Mouse (Mus musculus): ENCODE data around the gene Sptlc2. TPM values are rescaled to one million over a fixed set of nuclear protein-coding genes. Genes with fewer than 3 reads are reported as not detected.
A peak's percentile ranks its signal among the peaks of the same experiment; 100 is the strongest.

The Sptlc2 gene
- polyA plus RNA-seq, 1 experiment = 0.80 TPM

GRCm38 (mm10) chr12:87387171-87388121 is 709 bp downstream of the Sptlc2 start:
- TF ChIP-seq GATA1 (IDR thresholded peaks at IDR 0.05; ENCODE audit: low read length) (no peak), TAL1 (IDR thresholded peaks at IDR 0.05; ENCODE audit: low read length) (no peak)
- Histone ChIP-seq H3K36me3 (ENCODE audit: control insufficient read depth) (no peaks in the 10 kb centered on the region), H3K4me1 (ENCODE audit: control insufficient read depth) (peaks cover 26% of the 10 kb centered on the region), H3K27me3 (ENCODE audit: control insufficient read depth) (peaks cover 6% of the 10 kb centered on the region), H3K4me3 (replicated peaks) (peak overlapping the region; percentile 77), H3K9me3 (ENCODE audit: control insufficient read depth, low read length) (no peaks in the 10 kb centered on the region)

GRCm38 (mm10) chr12:87385051-87385450 is 3.1 kb downstream of the Sptlc2 start:
- TF ChIP-seq GATA1 (IDR thresholded peaks at IDR 0.05; ENCODE audit: low read length) (no peak), TAL1 (IDR thresholded peaks at IDR 0.05; ENCODE audit: low read length) (no peak)
- H3K4me1 ChIP-seq (ENCODE audit: control insufficient read depth) = peaks cover 43% of the 10 kb centered on the region
- no peaks in the 10 kb centered on the region for H3K36me3 ChIP-seq (ENCODE audit: control insufficient read depth)
- H3K4me3 ChIP-seq (replicated peaks) = no peak overlapping the region
- H3K9me3 ChIP-seq (ENCODE audit: control insufficient read depth, low read length) = no peaks in the 10 kb centered on the region
- H3K27me3 ChIP-seq (ENCODE audit: control insufficient read depth) = no peaks in the 10 kb centered on the region

- Histone ChIP-seq H3K4me1 (ENCODE audit: control insufficient read depth) (peaks cover 27% of the 10 kb centered on the region), H3K4me3 (replicated peaks) (no peak overlapping the region), H3K36me3 (ENCODE audit: control insufficient read depth) (no peaks in the 10 kb centered on the region), H3K9me3 (ENCODE audit: control insufficient read depth, low read length) (no peaks in the 10 kb centered on the region), H3K27me3 (ENCODE audit: control insufficient read depth) (no peaks in the 10 kb centered on the region)
- TF ChIP-seq TAL1 (IDR thresholded peaks at IDR 0.05; ENCODE audit: low read length) = no peak
- no peak for TF ChIP-seq GATA1 (IDR thresholded peaks at IDR 0.05; ENCODE audit: low read length)
These were observed 6.8 kb downstream of the Sptlc2 start for GRCm38 (mm10) chr12:87381380-87381682.

- Histone ChIP-seq H3K4me1 (ENCODE audit: control insufficient read depth) (peaks cover 23% of the 10 kb centered on the region), H3K4me3 (replicated peaks) (no peak overlapping the region), H3K27me3 (ENCODE audit: control insufficient read depth) (no peaks in the 10 kb centered on the region), H3K36me3 (ENCODE audit: control insufficient read depth) (no peaks in the 10 kb centered on the region), H3K9me3 (ENCODE audit: control insufficient read depth, low read length) (no peaks in the 10 kb centered on the region)
- no peak for TF ChIP-seq GATA1 (IDR thresholded peaks at IDR 0.05; ENCODE audit: low read length)
These were observed 7.4 kb downstream of the Sptlc2 start for GRCm38 (mm10) chr12:87380586-87381379.

- peaks cover 23% of the 10 kb centered on the region for H3K4me1 ChIP-seq (ENCODE audit: control insufficient read depth)
- H3K4me3 ChIP-seq (replicated peaks) = no peak overlapping the region
- H3K27me3 ChIP-seq (ENCODE audit: control insufficient read depth) = no peaks in the 10 kb centered on the region
- TF ChIP-seq GATA1 (IDR thresholded peaks at IDR 0.05; ENCODE audit: low read length) = no peak
- TF ChIP-seq TAL1 (IDR thresholded peaks at IDR 0.05; ENCODE audit: low read length) = no peak
- no peaks in the 10 kb centered on the region; the same call in 1 of the 2 replicates for H3K36me3 ChIP-seq (ENCODE audit: control insufficient read depth)
- H3K9me3 ChIP-seq (ENCODE audit: control insufficient read depth, low read length) = no peaks in the 10 kb centered on the region
These were observed 8.7 kb downstream of the Sptlc2 start for GRCm38 (mm10) chr12:87379496-87379895.

GRCm38 (mm10) chr12:87374159-87374558 is 14.0 kb downstream of the Sptlc2 start:
- Histone ChIP-seq H3K4me3 (replicated peaks) (no peak overlapping the region), H3K27me3 (ENCODE audit: control insufficient read depth) (no peaks in the 10 kb centered on the region), H3K9me3 (ENCODE audit: control insufficient read depth, low read length) (no peaks in the 10 kb centered on the region), H3K4me1 (ENCODE audit: control insufficient read depth) (peaks cover 4% of the 10 kb centered on the region), H3K36me3 (ENCODE audit: control insufficient read depth) (no peaks in the 10 kb centered on the region; the same call in 1 of the 2 replicates)
- TF ChIP-seq GATA1 (IDR thresholded peaks at IDR 0.05; ENCODE audit: low read length) (no peak), TAL1 (IDR thresholded peaks at IDR 0.05; ENCODE audit: low read length) (no peak)

- peaks cover 15% of the 10 kb centered on the region for H3K36me3 ChIP-seq (ENCODE audit: control insufficient read depth)
- H3K27me3 ChIP-seq (ENCODE audit: control insufficient read depth) = no peaks in the 10 kb centered on the region
- TF ChIP-seq TAL1 (IDR thresholded peaks at IDR 0.05; ENCODE audit: low read length) = no peak
- no peak for TF ChIP-seq GATA1 (IDR thresholded peaks at IDR 0.05; ENCODE audit: low read length)
- H3K9me3 ChIP-seq (ENCODE audit: control insufficient read depth, low read length) = no peaks in the 10 kb centered on the region
- no peaks in the 10 kb centered on the region for H3K4me1 ChIP-seq (ENCODE audit: control insufficient read depth)
- H3K4me3 ChIP-seq (replicated peaks) = no peak overlapping the region
These were observed 18.8 kb downstream of the Sptlc2 start for GRCm38 (mm10) chr12:87369319-87369718.

- Histone ChIP-seq H3K27me3 (ENCODE audit: control insufficient read depth) (no peaks in the 10 kb centered on the region), H3K9me3 (ENCODE audit: control insufficient read depth, low read length) (no peaks in the 10 kb centered on the region), H3K36me3 (ENCODE audit: control insufficient read depth) (peaks cover 15% of the 10 kb centered on the region), H3K4me1 (ENCODE audit: control insufficient read depth) (no peaks in the 10 kb centered on the region), H3K4me3 (replicated peaks) (no peak overlapping the region)
- no peak for TF ChIP-seq TAL1 (IDR thresholded peaks at IDR 0.05; ENCODE audit: low read length)
- TF ChIP-seq GATA1 (IDR thresholded peaks at IDR 0.05; ENCODE audit: low read length) = no peak
These were observed 20.1 kb downstream of the Sptlc2 start for GRCm38 (mm10) chr12:87368092-87368491.

GRCm38 (mm10) chr12:87365676-87366075 is 22.5 kb downstream of the Sptlc2 start:
- TF ChIP-seq GATA1 (IDR thresholded peaks at IDR 0.05; ENCODE audit: low read length) (no peak), TAL1 (IDR thresholded peaks at IDR 0.05; ENCODE audit: low read length) (no peak)
- no peaks in the 10 kb centered on the region for H3K4me1 ChIP-seq (ENCODE audit: control insufficient read depth)
- no peaks in the 10 kb centered on the region for H3K9me3 ChIP-seq (ENCODE audit: control insufficient read depth, low read length)
- peaks cover 15% of the 10 kb centered on the region for H3K36me3 ChIP-seq (ENCODE audit: control insufficient read depth)
- no peak overlapping the region for H3K4me3 ChIP-seq (replicated peaks)
- H3K27me3 ChIP-seq (ENCODE audit: control insufficient read depth) = no peaks in the 10 kb centered on the region

Measured in erythroblast, embryonic 14.5 days (primary cell).